Mouse (Mus musculus) kidney, adult 2 months (tissue): Measurements from ENCODE around the gene Ccdc114.

Experiments used
- CTCF ChIP-seq: fragments of 200-500 bp; conservative IDR thresholded peaks from 2 replicates; pipeline ENCODE4 v1.5.1; 2011; ENCODE audit warnings: low read depth, mild to moderate bottlenecking, control low read depth, low read length, moderate library complexity, mixed read lengths; ENCODE audit not compliant: insufficient read depth, insufficient read length
- POLR2A ChIP-seq: fragments of 200-500 bp; IDR thresholded peaks from one replicate; pipeline ENCODE4 v1.6.1; 2011; ENCODE audit warnings: low read depth, low read length, control low read depth

DNA sequence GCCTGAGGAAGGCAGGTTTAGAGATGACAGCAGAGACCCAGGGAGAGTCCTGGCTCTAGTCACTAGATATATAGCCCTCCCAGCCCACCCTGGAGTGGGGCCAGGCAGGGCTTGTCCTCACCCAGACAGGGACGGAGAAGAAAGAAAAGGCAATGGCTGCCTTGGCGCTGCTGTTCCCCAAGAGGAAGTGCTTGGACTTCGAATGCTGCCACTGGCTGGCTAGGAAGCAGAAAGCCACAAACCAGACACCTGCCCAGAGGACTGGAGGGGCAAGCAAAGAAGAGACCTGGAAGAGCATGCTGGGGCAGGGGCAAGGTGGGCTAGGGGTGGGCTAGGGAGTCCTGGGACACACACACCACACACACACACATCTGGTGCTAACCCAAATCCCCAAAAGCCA, 36.6 kb upstream of the Ccdc114 start:
- TF ChIP-seq POLR2A (no peak), CTCF (no peak)
